Mouse (Mus musculus) lung, adult 18-20 months (tissue): ENCODE measurements around the gene Doc2a.

Experiments
- DNase-seq, 2 experiments: peaks; one replicate each; pipeline ENCODE4 v3.0.0; 2022; ENCODE audit warnings: mixed read lengths in 2 of 2

Gene Doc2a

GRCm38 (mm10) chr7:126823940-126824339, 23.3 kb upstream of the Doc2a start:
- DNase-seq, result no peak

DNA sequence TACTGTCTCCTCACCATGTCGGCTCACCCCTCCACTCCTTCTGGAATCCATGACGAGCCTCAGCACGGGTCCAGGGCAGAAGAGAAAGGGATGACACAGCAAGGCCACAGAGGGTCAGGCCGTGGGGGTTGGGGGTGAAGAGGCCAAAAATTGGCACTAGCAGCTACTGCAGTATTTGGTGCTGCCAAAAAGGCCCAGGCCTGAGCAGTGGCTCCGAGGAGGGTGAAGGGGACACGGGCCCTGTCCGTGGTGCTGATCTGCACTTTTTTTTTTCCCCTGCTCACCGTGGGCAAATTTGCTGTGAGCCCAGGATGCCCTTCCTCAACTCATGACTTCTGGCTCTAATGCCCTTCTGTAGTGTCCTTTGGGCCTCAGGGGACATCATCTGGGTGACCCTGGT, 21.8 kb upstream of the Doc2a start:
- DNase-seq, result no peak

DNA sequence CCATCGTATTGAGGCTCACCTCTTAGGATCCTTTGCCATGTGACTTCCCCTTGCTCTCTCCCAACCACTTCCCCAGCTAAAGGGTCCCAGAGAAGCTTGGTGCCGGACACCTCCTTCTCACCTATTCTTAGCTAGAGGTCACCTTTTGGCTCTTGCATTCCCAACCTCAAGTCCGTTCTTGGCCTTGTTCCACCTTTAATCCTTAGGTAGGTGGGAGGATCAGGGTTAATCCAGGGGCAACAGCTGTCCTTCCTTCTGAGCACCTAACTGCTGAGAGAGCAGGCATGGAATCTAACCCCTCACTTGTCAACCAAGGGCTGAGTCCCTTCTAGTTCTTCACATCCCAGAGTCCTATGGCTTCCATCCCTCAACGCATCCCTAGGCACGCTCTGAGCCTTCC, 21.3 kb upstream of the Doc2a start:
- DNase-seq, result no peak

- no peak for DNase-seq
Measured at GRCm38 (mm10) chr7:126831539-126831938, 15.7 kb upstream of the Doc2a start, which contains the start of gene 4930451I11Rik. Gene 4930451I11Rik (minus strand): TSS chr7:126831639.

DNA sequence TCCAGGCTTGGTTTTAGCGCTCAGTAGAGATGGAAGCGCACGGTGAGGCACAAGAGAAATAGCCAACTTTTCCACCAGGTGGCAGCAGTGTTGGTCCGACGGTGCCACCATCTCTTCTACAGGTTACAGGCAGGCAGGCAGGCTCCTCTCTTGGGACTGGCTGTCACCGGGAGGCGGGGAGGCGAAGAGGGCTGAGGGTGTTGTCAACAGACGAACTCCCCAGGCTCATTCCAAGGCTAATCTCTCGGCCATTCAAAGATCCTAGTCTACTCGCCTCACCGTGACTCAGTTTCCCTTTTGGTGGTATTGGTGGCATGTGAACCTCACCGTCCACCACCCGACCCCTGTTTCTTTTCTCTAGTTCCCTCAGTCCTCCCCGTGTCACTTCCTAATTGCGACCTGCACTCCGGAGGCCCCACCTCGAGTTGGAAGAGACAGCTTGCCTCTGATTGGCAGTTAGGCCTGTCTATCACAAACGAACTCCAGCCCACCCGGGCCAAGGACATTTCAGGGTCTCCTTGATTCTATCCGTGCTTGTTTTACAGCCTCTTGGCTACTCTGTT, 15.1 kb upstream of the Doc2a start:
- DNase-seq, result peak; percentile 81 to 84

GRCm38 (mm10) chr7:126833294-126833693, 13.9 kb upstream of the Doc2a start:
- no peak for DNase-seq

GRCm38 (mm10) chr7:126843276-126843675, 3.9 kb upstream of the Doc2a start:
- DNase-seq, result no peak

GRCm38 (mm10) chr7:126845516-126845915, 1.7 kb upstream of the Doc2a start:
- no peak for DNase-seq

GRCm38 (mm10) chr7:126847421-126848398, 494 bp downstream of the Doc2a start:
- no peak for DNase-seq

- DNase-seq, result no peak
Measured at GRCm38 (mm10) chr7:126848794-126849193, 1.6 kb downstream of the Doc2a start.

- no peak for DNase-seq
Measured at GRCm38 (mm10) chr7:126850161-126850560, 2.9 kb downstream of the Doc2a start.

DNA sequence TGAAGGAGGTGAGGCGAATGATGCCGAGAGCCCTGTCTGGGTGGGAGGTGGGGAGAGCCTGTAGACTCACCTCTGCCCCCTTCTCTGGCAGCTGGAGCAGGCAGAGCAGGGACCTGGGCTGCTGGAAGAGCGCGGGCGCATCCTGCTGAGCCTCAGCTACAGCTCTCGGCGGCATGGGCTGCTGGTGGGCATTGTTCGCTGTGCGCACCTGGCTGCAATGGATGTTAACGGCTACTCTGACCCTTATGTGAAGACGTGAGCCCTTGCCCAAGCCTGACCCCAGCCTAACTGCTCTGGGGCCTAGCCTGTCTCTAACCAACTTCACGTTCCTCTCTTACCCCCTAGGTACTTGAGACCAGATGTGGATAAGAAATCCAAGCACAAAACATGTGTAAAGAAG, 4.0 kb downstream of the Doc2a start:
- DNase-seq, result no peak

DNA sequence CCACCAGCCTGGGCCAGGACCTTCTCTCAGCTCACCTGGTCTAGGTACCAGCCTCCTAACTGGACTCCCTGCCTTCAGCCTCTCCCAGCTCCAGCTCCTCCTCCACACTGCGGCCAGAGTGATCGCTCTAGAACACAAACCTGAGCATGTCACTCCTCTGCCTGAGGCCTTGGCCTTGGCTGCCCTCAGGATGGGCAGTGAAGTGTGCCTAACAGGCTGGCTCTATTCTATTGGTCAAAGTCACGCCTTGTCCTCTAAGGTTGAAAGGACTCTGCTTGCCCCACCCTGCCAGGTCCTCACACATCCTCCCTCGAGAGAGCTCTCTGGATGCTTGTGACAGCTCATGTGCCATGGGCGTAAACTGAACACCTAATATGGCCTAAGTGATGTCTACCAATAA, 6.2 kb downstream of the Doc2a start:
- DNase-seq, result peak; percentile 50 to 62

DNA sequence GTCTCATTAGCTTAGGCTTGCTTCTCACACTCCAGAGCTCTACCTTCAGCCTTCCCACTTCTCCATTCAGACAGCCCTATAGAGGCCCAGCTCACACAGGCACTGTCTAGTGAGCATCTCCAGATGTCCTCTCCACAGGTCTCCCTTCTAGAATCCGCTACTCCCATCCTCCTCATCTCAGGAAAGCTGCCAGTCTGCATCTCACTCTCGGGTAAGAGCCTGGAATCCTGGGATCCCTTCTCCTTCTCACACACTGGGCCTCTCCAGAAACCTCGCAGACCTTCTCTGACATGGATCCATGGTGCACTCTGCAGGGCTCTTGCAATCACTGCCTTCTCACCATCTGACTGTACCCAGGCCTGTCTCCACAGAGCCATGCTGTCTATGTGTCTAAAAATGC, 8.4 kb downstream of the Doc2a start:
- DNase-seq, result no peak

DNA sequence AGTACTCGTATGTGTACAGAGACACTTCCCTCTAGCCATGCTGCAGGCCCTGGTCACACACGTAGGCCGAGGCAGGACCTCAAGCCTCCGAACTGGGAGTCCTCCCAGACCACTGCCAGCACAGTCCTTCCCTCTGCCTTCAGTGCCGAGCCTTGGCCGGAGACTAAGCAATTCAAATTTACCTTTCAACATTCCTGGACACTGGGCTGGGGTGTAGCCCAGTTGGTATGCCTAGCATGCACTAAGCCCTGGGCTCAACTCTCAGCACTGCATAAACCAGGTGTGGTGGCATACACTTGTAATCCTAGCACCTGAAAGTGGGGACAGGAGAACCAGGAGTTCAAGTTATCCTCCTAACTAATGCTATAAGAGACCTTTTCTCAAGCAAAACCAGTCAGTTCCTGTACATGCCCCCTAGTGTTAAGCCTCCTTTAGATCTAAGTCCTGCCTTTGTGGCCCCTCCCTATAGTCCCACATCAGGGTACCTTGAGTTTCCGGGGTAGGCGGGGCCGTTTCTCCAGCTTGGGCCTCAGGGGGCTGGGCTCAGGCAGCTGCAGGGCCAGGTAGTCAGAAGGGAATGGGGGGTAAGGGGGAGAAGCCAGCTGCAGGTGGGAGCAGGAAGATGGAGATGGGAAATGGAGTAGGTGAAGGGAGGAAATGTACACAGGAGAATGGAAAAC, 9.7 kb downstream of the Doc2a start:
- DNase-seq, result peak; percentile 65 to 67

GRCm38 (mm10) chr7:126860987-126861386, 13.8 kb downstream of the Doc2a start:
- no peak for DNase-seq

GRCm38 (mm10) chr7:126861429-126862130, 14.4 kb downstream of the Doc2a start, which contains the start of gene Hirip3:
Gene Hirip3 (plus strand): TSS chr7:126861972.
- peak; percentile 97 to 98 for DNase-seq

DNA sequence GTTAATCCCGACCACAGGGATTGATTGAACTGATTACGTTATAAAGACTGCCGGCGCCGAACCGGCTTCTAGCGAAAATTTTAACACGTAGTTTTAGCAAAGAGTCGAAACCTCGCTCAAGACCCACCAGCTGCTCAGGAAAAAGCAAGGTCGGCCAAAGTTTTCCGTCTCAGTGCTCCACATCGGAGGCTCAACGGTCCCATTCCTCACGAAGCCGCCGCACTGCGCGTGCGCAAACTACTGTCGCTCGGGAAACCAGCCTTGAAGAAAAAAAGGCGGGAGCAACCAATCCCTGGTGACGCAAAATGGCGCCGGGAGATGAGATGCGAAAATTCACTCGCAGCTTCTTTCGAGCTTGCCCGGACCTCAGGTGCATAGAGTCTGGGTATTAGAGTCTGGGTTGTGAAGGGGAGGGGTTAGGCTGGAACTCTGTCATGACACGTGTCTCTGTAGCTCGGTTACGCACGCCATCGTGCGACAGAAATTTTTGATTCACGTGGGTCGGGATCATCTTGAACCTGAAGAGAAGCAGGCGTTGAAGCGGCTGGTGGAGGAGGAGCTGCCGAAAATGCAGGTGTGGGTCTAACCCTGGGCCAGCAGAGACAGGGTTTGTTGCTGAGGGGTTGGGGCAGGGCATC, 15.1 kb downstream of the Doc2a start, which contains the start of gene Ino80e:
Gene Ino80e (minus strand): TSS at position 231 of the 638 bp plus-strand sequence.
- DNase-seq, result peak; percentile 92 to 95

GRCm38 (mm10) chr7:126863791-126864190, 16.6 kb downstream of the Doc2a start:
- DNase-seq, result no peak

- no peak for DNase-seq
Measured at GRCm38 (mm10) chr7:126867534-126867933, 20.3 kb downstream of the Doc2a start.

DNA sequence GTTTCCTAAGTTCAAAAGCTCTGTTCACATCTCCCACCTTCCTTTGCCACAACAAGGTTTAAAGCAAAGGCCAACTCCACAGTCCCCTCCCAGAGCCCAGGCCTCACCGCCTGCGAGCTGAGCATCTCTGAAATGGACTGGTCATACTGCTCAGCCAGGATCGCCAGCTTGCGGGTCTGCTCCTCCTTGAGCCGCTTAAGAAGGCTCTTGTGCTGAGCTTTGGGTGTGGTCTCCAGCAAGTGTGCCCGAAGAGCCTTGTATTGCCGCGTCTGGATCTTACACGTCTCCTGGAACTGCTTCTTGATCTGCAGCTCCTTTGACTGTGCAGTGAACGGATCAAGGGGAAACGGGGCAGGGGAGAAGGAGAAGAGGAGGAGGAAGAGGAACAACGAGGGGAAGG, 20.8 kb downstream of the Doc2a start:
- DNase-seq, result peak; percentile 45 to 50
